Mouse (Mus musculus) stomach, embryonic 15.5 days (tissue): Measurements from ENCODE around the gene T2. TPM values are rescaled to one million over a fixed set of nuclear protein-coding genes. Genes with fewer than 3 reads are reported as not detected.
A peak's percentile ranks its signal among the peaks of the same experiment; 100 is the strongest.

ENCODE experiments used
- ATAC-seq: fragments of 200-750 bp; cut with Nextera tagmentation; 2 replicates; pipeline ENCODE4 v1.8.0; 2017; ENCODE audit warnings: low read depth, moderate number of reproducible peaks, moderate TSS enrichment; ENCODE audit not compliant: insufficient read depth, low FRiP score
- H3K27ac ChIP-seq: fragments of 300-500 bp; sonication (generic); 2 replicates; pipeline ENCODE4 v1.5.1; 2015; ENCODE audit warnings: mild to moderate bottlenecking, inconsistent platforms
- H3K27me3 ChIP-seq: fragments of 300-500 bp; sonication (generic); replicated peaks from 2 replicates; pipeline ENCODE4 v1.6.1; 2015; ENCODE audit warnings: inconsistent platforms
- H3K36me3 ChIP-seq: fragments of 300-500 bp; sonication (generic); 2 replicates; pipeline ENCODE4 v1.6.1; 2015; ENCODE audit warnings: inconsistent platforms
- H3K4me1 ChIP-seq: fragments of 300-500 bp; sonication (generic); 2 replicates; pipeline ENCODE4 v1.6.1; 2015; ENCODE audit warnings: inconsistent platforms
- H3K4me2 ChIP-seq: fragments of 300-500 bp; sonication (generic); 2 replicates; pipeline ENCODE4 v1.6.1; 2015; ENCODE audit warnings: mild to moderate bottlenecking, inconsistent platforms
- H3K4me3 ChIP-seq: fragments of 300-500 bp; sonication (generic); replicated peaks from 2 replicates; pipeline ENCODE4 v1.5.1; 2015; ENCODE audit warnings: inconsistent platforms
- H3K9ac ChIP-seq: fragments of 300-500 bp; sonication (generic); 2 replicates; pipeline ENCODE4 v1.6.1; 2015; ENCODE audit warnings: inconsistent platforms
- H3K9me3 ChIP-seq: fragments of 300-500 bp; sonication (generic); 2 replicates; pipeline ENCODE4 v1.6.1; 2016; ENCODE audit warnings: inconsistent platforms
- WGBS: fragments of 180-500 bp; shearing (Covaris S2); methylation state at CpG from one replicate; pipeline ENCODE4 v1.1.7; 2015; 5-methylcytosine and 5-hydroxymethylcytosine counted together
- polyA plus RNA-seq: library from polyadenylated mRNA; unstranded; fragments of >200 nt; fragmentation: Nextera tagmentation; extraction: Ambion mirVana; gene quantifications from 2 replicates; pipeline ENCODE4 v1.2.1, GENCODE M21; 2015

T2 gene
- polyA plus RNA-seq, 1 experiment from 2014 or later, result 0.48 TPM

DNA sequence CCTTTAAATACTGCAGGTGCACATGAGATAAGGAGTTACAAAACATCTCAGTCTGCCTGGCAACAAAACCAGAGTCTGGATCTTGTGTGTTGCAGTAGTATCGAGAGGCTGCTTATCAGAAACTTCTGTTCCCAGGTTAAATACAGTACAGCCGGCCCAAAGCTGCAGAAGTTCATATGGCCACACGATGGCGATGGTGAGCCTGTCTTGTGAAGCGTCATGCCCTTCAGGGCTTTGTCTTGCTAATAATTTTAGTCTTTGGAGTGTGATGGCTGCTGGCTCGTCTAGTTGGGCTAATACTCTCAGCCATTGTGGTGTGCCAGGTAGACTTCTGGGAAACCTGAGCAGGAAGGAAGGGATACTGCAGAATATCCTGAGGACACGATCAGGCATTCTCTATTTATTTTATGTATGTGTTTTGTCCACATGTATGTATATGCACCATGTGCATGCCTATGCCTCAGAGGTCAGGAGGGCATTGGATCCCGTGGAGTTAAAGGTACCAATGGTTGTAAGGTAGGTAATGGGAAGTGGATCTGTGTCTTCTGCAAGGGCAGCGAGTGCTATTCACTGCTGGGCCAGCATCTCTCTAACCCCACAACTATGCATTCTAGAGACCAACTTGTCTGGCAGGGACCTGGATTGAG, 107.8 kb downstream of the T2 start:
- H3K27ac ChIP-seq, result no peak overlapping the region
- no peaks in the 10 kb centered on the region for H3K36me3 ChIP-seq
- ATAC-seq, result no peak; the same call in 1 of the 2 replicates
- 26% methylated on average over 9 of the region's 9 CpGs for WGBS
- H3K4me1 ChIP-seq, result no peaks in the 10 kb centered on the region
- no peak overlapping the region for H3K9ac ChIP-seq
- no peak overlapping the region for H3K4me3 ChIP-seq
- no peaks in the 10 kb centered on the region for H3K9me3 ChIP-seq
- no peak overlapping the region for H3K4me2 ChIP-seq
- no peaks in the 10 kb centered on the region for H3K27me3 ChIP-seq

DNA sequence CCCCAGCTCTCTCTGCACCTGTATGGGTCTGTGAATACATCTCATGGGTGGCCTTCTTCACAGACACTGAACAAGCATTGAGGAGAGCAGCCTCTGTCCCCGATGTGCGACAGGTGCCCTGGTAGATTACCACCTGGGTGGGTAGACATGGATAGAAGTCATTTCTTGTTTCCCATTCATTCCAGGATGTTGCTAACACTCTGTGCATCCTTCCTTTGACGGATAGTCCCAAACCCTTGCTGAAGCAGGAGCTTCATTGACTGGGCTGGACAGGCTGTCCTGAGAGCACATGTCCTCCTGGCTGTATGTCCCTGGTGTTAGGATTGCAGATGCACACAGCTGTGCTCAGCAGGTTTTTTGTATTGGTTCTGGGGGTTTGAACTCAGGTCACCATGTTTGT, 112.0 kb downstream of the T2 start:
- Histone ChIP-seq H3K36me3 (no peaks in the 10 kb centered on the region), H3K9me3 (no peaks in the 10 kb centered on the region), H3K9ac (no peak overlapping the region), H3K4me1 (no peaks in the 10 kb centered on the region), H3K4me3 (no peak overlapping the region), H3K4me2 (no peak overlapping the region), H3K27me3 (0 out of 2 replicates have a peak, but pooled peaks cover 4% of the 10 kb centered on the region), H3K27ac (no peak overlapping the region)
- WGBS, result 75% methylated on average over 3 of the region's 3 CpGs
- no peak for ATAC-seq

DNA sequence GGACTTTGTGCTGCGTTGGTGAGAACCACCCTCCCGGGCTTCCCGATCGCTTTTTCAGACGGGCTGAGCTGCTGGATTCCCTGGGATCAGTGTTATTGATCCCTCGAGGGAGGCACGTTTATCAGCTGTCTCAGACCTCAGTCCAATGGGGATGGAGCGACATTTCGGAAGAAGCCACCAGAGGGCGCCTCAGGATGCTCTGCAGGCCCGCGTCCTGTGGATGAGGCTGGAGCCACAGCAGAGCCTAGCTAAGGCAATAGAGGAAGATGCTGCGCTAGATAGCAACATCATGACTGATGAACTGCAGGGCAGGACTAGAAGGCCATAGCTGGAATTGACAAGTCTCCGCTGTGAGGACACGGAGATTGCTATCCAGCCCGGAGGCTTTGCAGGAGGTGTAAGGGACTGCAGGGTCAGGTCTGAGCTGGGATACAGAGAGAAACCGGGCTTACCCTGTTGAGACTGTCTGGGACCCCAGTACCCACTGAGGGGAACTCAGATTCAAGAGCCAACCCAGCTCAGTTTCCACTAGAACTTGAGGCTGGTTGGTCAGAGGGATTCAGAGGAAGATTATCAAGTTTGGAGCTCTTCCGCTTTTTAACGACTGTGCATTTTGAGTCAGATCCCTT, 113.0 kb downstream of the T2 start:
- no peak overlapping the region for H3K27ac ChIP-seq
- no peak overlapping the region for H3K4me3 ChIP-seq
- H3K4me2 ChIP-seq, result no peak overlapping the region
- 0 out of 2 replicates have a peak, but pooled peaks have one; percentile 56 for ATAC-seq
- 0 out of 2 replicates have a peak, but pooled peaks cover 4% of the 10 kb centered on the region for H3K27me3 ChIP-seq
- WGBS, result 14% methylated on average over 19 of the region's 19 CpGs
- no peaks in the 10 kb centered on the region for H3K9me3 ChIP-seq
- H3K9ac ChIP-seq, result no peak overlapping the region
- H3K36me3 ChIP-seq, result no peaks in the 10 kb centered on the region
- H3K4me1 ChIP-seq, result no peaks in the 10 kb centered on the region

Other genes with a start within 250 kb of the T2 start
- gene Gm49673, start 208.2 kb upstream of the T2 start, polyA plus RNA-seq, result 0.18 and 0.24 TPM in 2 replicates
- gene Rnaset2a, start 207.9 kb upstream of the T2 start, polyA plus RNA-seq, result 32.5 and 34.4 TPM in 2 replicates
- gene Fgfr1op, start 190.5 kb upstream of the T2 start, polyA plus RNA-seq, result 29.5 and 30.2 TPM in 2 replicates
- gene Ccr6, start 119.9 kb upstream of the T2 start, polyA plus RNA-seq, result 0.37 and 1.0 TPM in 2 replicates
- 195 TPM in 2 replicates for gene Mpc1, start 73.1 kb upstream of the T2 start, polyA plus RNA-seq
- 72.2 and 75.6 TPM in 2 replicates for gene Sft2d1, start 44.9 kb upstream of the T2 start, polyA plus RNA-seq
- gene Prr18, start 18.5 kb upstream of the T2 start, polyA plus RNA-seq, result 0.55 and 0.57 TPM in 2 replicates
- gene T, start 78.4 kb downstream of the T2 start, polyA plus RNA-seq, result 0.54 and 0.76 TPM in 2 replicates
- 1.4 and 1.5 TPM in 2 replicates for gene Pde10a, start 169.4 kb downstream of the T2 start, polyA plus RNA-seq
- gene Gm17087, start 211.0 kb downstream of the T2 start, polyA plus RNA-seq, result 0.36 TPM in 1 of 2 replicates, not detected in the other